Mouse (Mus musculus): ENCODE measurements at regions not wholly inside any gene's neighbourhood (a gene's known extent, or its start where the extent isn't known, plus 50 kb on each side); places are given as distances from the start of the nearest gene placed in this dataset.

- ATAC-seq (replicated peaks; ENCODE audit: poor library complexity, severe bottlenecking), result no peak
Measured at GRCm38 (mm10) chr1:98268853-98269252, 152.1 kb upstream of the Slco6d1 start.

- ATAC-seq (replicated peaks; ENCODE audit: poor library complexity, severe bottlenecking), result no peak
Measured at GRCm38 (mm10) chr1:98270212-98270611, 150.7 kb upstream of the Slco6d1 start.

GRCm38 (mm10) chr1:98273966-98274616 is 146.8 kb upstream of the Slco6d1 start:
- no peak for ATAC-seq (replicated peaks; ENCODE audit: poor library complexity, severe bottlenecking)

GRCm38 (mm10) chr1:98275524-98275923 is 145.4 kb upstream of the Slco6d1 start:
- ATAC-seq (replicated peaks; ENCODE audit: poor library complexity, severe bottlenecking), result no peak

DNA sequence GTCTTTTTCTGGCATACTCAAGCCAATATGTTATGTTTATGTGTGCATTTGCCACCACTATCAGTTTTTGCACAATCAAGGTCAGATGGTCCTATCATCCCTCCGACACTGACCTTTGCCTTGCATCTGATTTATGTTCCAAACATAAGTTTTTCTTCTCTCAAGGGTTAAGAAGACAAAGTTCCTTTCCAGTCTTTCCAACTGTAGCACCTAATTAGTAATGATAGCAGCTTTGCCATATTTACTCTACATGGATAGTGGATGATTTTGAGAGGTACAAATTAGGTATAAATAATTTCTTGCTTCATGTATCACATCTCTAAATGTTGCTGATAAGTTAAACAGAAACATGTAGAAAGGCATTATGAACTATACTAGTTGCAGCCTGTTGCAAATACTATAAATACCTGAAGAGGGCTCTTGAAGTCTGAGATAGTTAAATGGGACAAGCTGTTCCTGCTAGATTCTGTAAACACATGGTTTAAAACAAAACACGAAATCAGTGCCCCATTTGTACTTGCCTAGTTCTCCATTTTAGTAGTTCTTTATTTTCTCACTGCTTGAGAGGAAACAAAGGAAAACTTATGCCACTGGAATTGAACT is 141.4 kb upstream of the Slco6d1 start:
- ATAC-seq (replicated peaks; ENCODE audit: poor library complexity, severe bottlenecking), result no peak

DNA sequence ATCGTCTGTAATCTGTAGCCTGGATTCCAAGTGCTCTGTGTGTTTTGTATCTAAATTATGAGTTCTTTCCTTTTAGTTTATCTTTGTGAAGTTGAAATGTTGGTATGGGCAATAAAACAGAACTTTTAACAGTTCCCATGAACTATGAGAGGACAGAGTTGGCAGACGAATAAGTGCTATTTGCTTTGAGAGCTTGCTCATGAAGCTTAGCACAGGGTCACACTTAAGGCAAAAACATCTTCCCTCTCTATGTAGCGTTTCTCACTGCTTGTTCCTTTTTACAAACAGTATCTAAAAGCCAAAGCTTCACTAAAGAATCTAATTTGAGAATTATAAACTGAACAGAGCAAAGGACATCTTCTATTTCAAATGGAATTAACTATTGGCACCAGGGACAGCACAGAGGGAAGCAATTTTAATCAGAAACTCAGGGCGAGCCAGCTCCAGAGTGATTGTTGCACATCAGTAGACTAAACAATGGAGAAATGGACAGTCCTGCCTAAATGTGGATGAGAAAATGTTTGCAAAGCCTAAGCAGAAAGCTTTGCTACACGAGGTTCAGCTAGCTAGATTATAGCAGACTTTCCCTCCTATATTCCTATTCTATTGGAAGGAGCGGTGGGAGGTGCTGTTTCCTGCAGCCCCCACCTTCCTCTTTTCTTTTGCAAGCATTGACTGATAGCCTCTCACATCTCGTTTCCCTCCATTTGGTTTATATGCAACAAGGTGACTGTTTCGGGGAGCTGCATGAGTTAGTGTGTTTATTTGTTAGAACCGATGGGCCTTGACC is 140.5 kb upstream of the Slco6d1 start:
- ATAC-seq (replicated peaks; ENCODE audit: poor library complexity, severe bottlenecking), result no peak

- no peak for ATAC-seq (replicated peaks; ENCODE audit: poor library complexity, severe bottlenecking)
Measured at GRCm38 (mm10) chr1:98281053-98281770, 139.7 kb upstream of the Slco6d1 start.

- no peak for ATAC-seq (replicated peaks; ENCODE audit: poor library complexity, severe bottlenecking)
Measured at GRCm38 (mm10) chr1:98281771-98282149, 139.2 kb upstream of the Slco6d1 start.

- no peak for ATAC-seq (replicated peaks; ENCODE audit: poor library complexity, severe bottlenecking)
Measured at GRCm38 (mm10) chr1:98303166-98303565, 117.8 kb upstream of the Slco6d1 start.

DNA sequence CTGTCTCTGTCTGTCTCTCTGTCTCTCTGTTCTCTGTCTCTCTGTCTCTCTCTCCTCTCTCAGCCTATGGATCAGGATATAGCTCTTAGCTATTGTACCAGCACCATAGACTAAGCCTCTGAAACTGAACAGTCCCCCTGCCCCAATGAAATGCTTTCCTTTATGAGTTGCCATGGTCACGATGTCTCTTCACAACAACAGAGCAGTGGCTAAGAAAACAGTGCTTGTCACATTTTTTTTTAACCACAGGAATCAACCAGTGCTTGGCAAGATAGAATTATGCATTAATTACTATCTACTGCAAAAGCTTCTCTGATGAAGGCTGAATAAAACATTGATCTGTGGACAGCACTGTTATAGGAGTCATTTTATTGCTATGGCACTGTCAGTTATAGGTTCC is 114.6 kb upstream of the Slco6d1 start:
- ATAC-seq (replicated peaks; ENCODE audit: poor library complexity, severe bottlenecking), result no peak

GRCm38 (mm10) chr1:98307519-98307918 is 113.4 kb upstream of the Slco6d1 start:
- ATAC-seq (replicated peaks; ENCODE audit: poor library complexity, severe bottlenecking), result no peak

DNA sequence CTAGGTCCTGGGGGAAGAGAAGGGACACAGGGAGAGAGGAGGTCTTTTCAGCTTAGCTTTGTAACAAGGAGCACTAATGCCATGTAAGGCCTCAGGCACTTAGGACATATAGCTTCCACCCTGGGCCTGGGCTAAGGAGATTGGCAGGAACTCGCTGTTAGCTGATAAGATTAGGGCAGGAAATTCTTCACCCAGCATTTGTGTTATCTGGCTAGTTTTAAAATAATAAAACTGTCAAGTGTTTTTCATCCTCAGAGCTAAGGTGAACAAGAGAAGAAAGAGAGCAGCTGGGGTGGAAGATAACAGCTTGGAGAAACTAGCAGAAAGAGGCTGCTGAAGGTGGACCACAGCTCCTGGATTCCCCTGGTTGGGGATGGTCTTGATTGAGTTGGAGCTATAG is 111.0 kb upstream of the Slco6d1 start:
- ATAC-seq (replicated peaks; ENCODE audit: poor library complexity, severe bottlenecking), result no peak

DNA sequence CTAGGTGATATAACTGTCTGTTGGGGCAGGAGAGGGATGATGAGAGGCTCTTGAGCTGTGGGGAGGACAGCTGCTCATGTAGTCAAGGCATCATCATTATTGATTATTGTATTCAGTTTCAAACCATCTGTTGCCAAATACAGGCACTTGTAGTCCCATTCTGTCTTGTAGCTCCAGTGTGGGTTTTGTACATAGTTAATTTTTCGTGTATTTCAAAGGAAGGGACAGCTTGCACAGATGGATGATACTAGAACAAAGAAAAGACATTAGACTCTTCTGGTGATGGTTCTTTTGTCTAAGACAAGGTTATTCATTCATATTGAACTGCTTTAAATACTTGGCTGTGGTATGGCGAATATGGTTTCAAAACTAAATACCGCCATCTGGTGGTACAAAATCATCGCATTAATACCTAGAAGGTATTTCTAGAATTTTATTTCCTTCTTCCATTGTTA is 70.8 kb upstream of the Slco6d1 start:
- ATAC-seq (replicated peaks; ENCODE audit: poor library complexity, severe bottlenecking), result 0 out of 2 replicates have a peak, but pooled peaks have one; percentile 37

GRCm38 (mm10) chr1:98350725-98351124 is 70.2 kb upstream of the Slco6d1 start:
- no peak for ATAC-seq (replicated peaks; ENCODE audit: poor library complexity, severe bottlenecking)

DNA sequence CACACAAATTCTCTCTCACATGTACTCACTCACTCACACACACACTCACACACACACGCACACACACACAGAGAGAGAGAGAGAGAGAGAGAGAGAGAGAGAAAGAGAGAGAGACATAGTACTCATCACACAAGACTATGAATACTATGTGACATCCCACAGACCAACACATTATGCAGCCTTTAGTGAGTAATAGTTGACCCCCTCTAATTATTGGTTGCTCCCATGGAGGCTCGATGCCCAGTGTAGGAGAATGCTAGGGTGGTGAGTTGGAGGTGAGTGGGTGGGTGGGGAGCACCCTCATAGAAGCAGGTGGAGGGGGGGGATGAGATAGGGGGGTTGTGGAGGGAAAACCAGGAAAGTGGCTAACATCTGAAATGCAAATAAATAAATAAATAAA is 69.4 kb upstream of the Slco6d1 start:
- no peak for ATAC-seq (replicated peaks; ENCODE audit: poor library complexity, severe bottlenecking)

All from granulocyte monocyte progenitor cell, adult 5-6 weeks (primary cell).